In genomic region chr1:135698046-135698445, GRCm38 (mm10) we compare ENCODE assay signal across 10 mouse cellular contexts. TPM values are rescaled to one million over a fixed set of nuclear protein-coding genes. Genes with fewer than 3 reads are reported as not detected.
DNase-seq lines count a peak whose midpoint lies in the region; ATAC-seq lines count a peak whose summit lies in the region.
"Had no signal": no experiment of that assay in that cellular context is flagged by ENCODE, and none has a peak within 500 bp of the region (broad histone marks: within the 10 kb centered on the region; RNA-seq: fewer than 3 reads in every experiment).

No protein-coding gene starts in this region.

- ATAC-seq in midbrain, embryonic 12.5 days (ENCODE audit: low FRiP score, low read depth): no peak
- no peak for ATAC-seq in midbrain, embryonic 16.5 days
- no peak for ATAC-seq in neural tube, embryonic 12.5 days (ENCODE audit: low FRiP score, low read depth)

- 29% methylated on average over 6 of the region's 6 CpGs for WGBS in midbrain, embryonic 12.5 days
- 30% methylated on average over 6 of the region's 6 CpGs for WGBS in midbrain, embryonic 16.5 days
- 34% methylated on average over 6 of the region's 6 CpGs for WGBS in neural tube, embryonic 12.5 days

- no peaks in the 10 kb centered on the region for H3K36me3 ChIP-seq in midbrain, embryonic 12.5 days
- H3K36me3 ChIP-seq in midbrain, embryonic 16.5 days (ENCODE audit: control insufficient read depth, insufficient read depth, low read length): no peaks in the 10 kb centered on the region
- no peaks in the 10 kb centered on the region for H3K36me3 ChIP-seq in neural tube, embryonic 12.5 days

- H3K4me2 ChIP-seq in midbrain, embryonic 12.5 days (replicated peaks): peak overlapping the region; percentile 65; the same call in 1 of the 2 replicates
- no peak overlapping the region for H3K4me2 ChIP-seq in midbrain, embryonic 16.5 days (ENCODE audit: low read length)
- peak overlapping the region; percentile 68 for H3K4me2 ChIP-seq in neural tube, embryonic 12.5 days (replicated peaks)

- peak overlapping the region; percentile 42; the same call in 1 of the 2 replicates for H3K27ac ChIP-seq in midbrain, embryonic 12.5 days (replicated peaks)
- no peak overlapping the region for H3K27ac ChIP-seq in midbrain, embryonic 16.5 days (ENCODE audit: low read length)
- no peak overlapping the region for H3K27ac ChIP-seq in neural tube, embryonic 12.5 days

- no peak overlapping the region for H3K4me3 ChIP-seq in midbrain, embryonic 12.5 days
- no peak overlapping the region for H3K4me3 ChIP-seq in midbrain, embryonic 16.5 days (ENCODE audit: low read depth, low read length)
- H3K4me3 ChIP-seq in neural tube, embryonic 12.5 days: no peak overlapping the region

- peak; percentile 54 for DNase-seq in gastrocnemius, postnatal 10 days
- DNase-seq in gastrocnemius, adult 18-20 months (ENCODE audit: low spot score): no peak
- DNase-seq in heart, postnatal 14 days: peak; percentile 30 to 33
- no peak for DNase-seq in thymus, postnatal 10 days (ENCODE audit: low spot score in 2 of 2)
- no peak for DNase-seq in layer of hippocampus, adult 8-10 months (ENCODE audit: low spot score in 2 of 2)
- DNase-seq: layer of hippocampus, postnatal 36 days; lung, adult 18-20 months had no signal

- H3K9ac ChIP-seq in midbrain, embryonic 12.5 days (replicated peaks): no peak overlapping the region
- no peak overlapping the region for H3K9ac ChIP-seq in midbrain, embryonic 16.5 days (ENCODE audit: low read depth, low read length)
- no peak overlapping the region for H3K9ac ChIP-seq in neural tube, embryonic 12.5 days

- H3K9me3 ChIP-seq in midbrain, embryonic 12.5 days: peaks cover 4% of the 10 kb centered on the region; the same call in 1 of the 2 replicates
- no peaks in the 10 kb centered on the region for H3K9me3 ChIP-seq in midbrain, embryonic 16.5 days (replicated peaks; ENCODE audit: control insufficient read depth, low read length, poor library complexity, severe bottlenecking)
- H3K9me3 ChIP-seq in neural tube, embryonic 12.5 days: no peaks in the 10 kb centered on the region

- intact Hi-C loops in heart, postnatal 14 days (cut with DNase I): loop anchor here (5.0 kb wide), 1 partner anchor 526 kb away; no protein-coding TSS in a partner anchor

- peaks cover 17% of the 10 kb centered on the region for H3K4me1 ChIP-seq in midbrain, embryonic 12.5 days
- peaks cover 9% of the 10 kb centered on the region; the same call in 1 of the 2 replicates for H3K4me1 ChIP-seq in midbrain, embryonic 16.5 days (ENCODE audit: control insufficient read depth, insufficient read depth, low read length)
- H3K4me1 ChIP-seq in neural tube, embryonic 12.5 days: peaks cover 20% of the 10 kb centered on the region

- H3K27me3 ChIP-seq in midbrain, embryonic 12.5 days: peaks cover 38% of the 10 kb centered on the region
- no peaks in the 10 kb centered on the region for H3K27me3 ChIP-seq in midbrain, embryonic 16.5 days (ENCODE audit: control insufficient read depth, insufficient read depth, low read depth, low read length)
- H3K27me3 ChIP-seq in neural tube, embryonic 12.5 days (replicated peaks): peaks cover 14% of the 10 kb centered on the region; the same call in 1 of the 2 replicates

RNA-seq across cellular contexts. Expression of gene Csrp1, which starts 21.8 kb away (rescaled TPM):
- total RNA-seq in gastrocnemius, postnatal 10 days (2021): 10 to 100 TPM; 63.5 to 70.3 TPM
- 10 to 100 TPM; 21.6 to 31.7 TPM for total RNA-seq in gastrocnemius, adult 18-20 months (2021)
- polyA plus RNA-seq in midbrain, embryonic 12.5 days (2016; fragmentation: Nextera tagmentation; extraction: Ambion mirVana): 35.6 and 41.0 TPM in 2 replicates
- 11.4 and 13.1 TPM in 2 replicates for polyA plus RNA-seq in midbrain, embryonic 16.5 days (2015; fragmentation: Nextera tagmentation; extraction: Ambion mirVana)
- total RNA-seq in heart, postnatal 14 days (2021): 10 to 100 TPM; 60.3 to 66.0 TPM
- 44.9 and 45.1 TPM in 2 replicates for polyA plus RNA-seq in neural tube, embryonic 12.5 days (2016; fragmentation: Nextera tagmentation; extraction: Ambion mirVana)
- total RNA-seq in layer of hippocampus, adult 8-10 months (2022): 100 to 1,000 TPM; 242 to 284 (median 250) TPM

Comparison
In these comparisons a context has a peak if more than half of its experiments do, and no peak if none do; other contexts are left out.
1. DNase-seq: peak in gastrocnemius, postnatal 10 days (single experiment) and heart, postnatal 14 days (2 of 2); none in gastrocnemius, adult 18-20 months (single experiment), thymus, postnatal 10 days (0 of 2) and layer of hippocampus, adult 8-10 months (0 of 2).